Mouse (Mus musculus): ENCODE data around the gene Zfp366.

The Zfp366 gene

GRCm38 (mm10) chr13:99294176-99294575 lies 109.6 kb downstream of the Zfp366 start:
- DNase-seq (ENCODE audit: low read depth, low spot score) = no peak

GRCm38 (mm10) chr13:99299921-99300320 lies 115.3 kb downstream of the Zfp366 start:
- DNase-seq (ENCODE audit: low read depth, low spot score) = no peak

Measured in retina, postnatal 7 days (tissue).